Mouse (Mus musculus) embryonic facial prominence, embryonic 10.5 days (tissue): Measurements from ENCODE around the gene Ltb4r2. TPM values are rescaled to one million over a fixed set of nuclear protein-coding genes. Genes with fewer than 3 reads are reported as not detected.
A peak's percentile ranks its signal among the peaks of the same experiment; 100 is the strongest.

Experiments used
- DNase-seq: peaks from one replicate; pipeline ENCODE4 v3.0.0-alpha.2; 2017; ENCODE audit warnings: low spot score
- H3K27ac ChIP-seq: fragments of 300-500 bp; sonication (generic); replicated peaks from 2 replicates; pipeline ENCODE4 v1.5.1; 2016; ENCODE audit warnings: mild to moderate bottlenecking
- H3K27me3 ChIP-seq: fragments of 300-500 bp; sonication (generic); replicated peaks from 2 replicates; pipeline ENCODE4 v1.6.1; 2016; ENCODE audit warnings: low read depth, mild to moderate bottlenecking; ENCODE audit not compliant: poor library complexity, severe bottlenecking
- H3K36me3 ChIP-seq: fragments of 300-500 bp; sonication (generic); replicated peaks from 2 replicates; pipeline ENCODE4 v1.6.1; 2016; ENCODE audit warnings: mild to moderate bottlenecking, moderate library complexity
- H3K4me1 ChIP-seq: fragments of 300-500 bp; sonication (generic); 2 replicates; pipeline ENCODE4 v1.6.1; 2016
- H3K4me3 ChIP-seq: fragments of 300-500 bp; sonication (generic); 2 replicates; pipeline ENCODE4 v1.5.1; 2016; ENCODE audit warnings: mild to moderate bottlenecking, moderate library complexity
- H3K9me3 ChIP-seq: fragments of 300-500 bp; sonication (generic); 2 replicates; pipeline ENCODE4 v1.6.1; 2016; ENCODE audit warnings: mild to moderate bottlenecking
- WGBS: fragments of 180-500 bp; shearing (Covaris S2); methylation state at CpG from one replicate; pipeline ENCODE4 v1.1.7; 2016; 5-methylcytosine and 5-hydroxymethylcytosine counted together
- polyA plus RNA-seq: library from polyadenylated mRNA; unstranded; fragments of >200 nt; fragmentation: Nextera tagmentation; extraction: Ambion mirVana; gene quantifications from 2 replicates; pipeline ENCODE4 v1.2.1, GENCODE M21; 2016

The Ltb4r2 gene
- polyA plus RNA-seq, 1 experiment from 2014 or later, result 0.39 TPM

GRCm38 (mm10) chr14:55769087-55769703 is 8.0 kb downstream of the Ltb4r2 start:
- Histone ChIP-seq H3K36me3 (no peaks in the 10 kb centered on the region), H3K4me3 (no peak overlapping the region), H3K27me3 (peaks cover 87% of the 10 kb centered on the region), H3K27ac (no peak overlapping the region), H3K9me3 (no peaks in the 10 kb centered on the region), H3K4me1 (peaks cover 14% of the 10 kb centered on the region)
- DNase-seq, result no peak
- 74% methylated on average over 16 of the region's 16 CpGs for WGBS

GRCm38 (mm10) chr14:55776711-55777110 is 15.5 kb downstream of the Ltb4r2 start:
- 54% methylated on average over 7 of the region's 7 CpGs for WGBS
- peaks cover 17% of the 10 kb centered on the region for H3K36me3 ChIP-seq
- H3K4me3 ChIP-seq, result no peak overlapping the region
- peaks cover 27% of the 10 kb centered on the region for H3K4me1 ChIP-seq
- H3K27ac ChIP-seq, result no peak overlapping the region
- H3K9me3 ChIP-seq, result no peaks in the 10 kb centered on the region
- DNase-seq, result no peak
- peaks cover 44% of the 10 kb centered on the region for H3K27me3 ChIP-seq

GRCm38 (mm10) chr14:55777176-55777575 is 15.9 kb downstream of the Ltb4r2 start:
- 51% methylated on average over 3 of the region's 3 CpGs for WGBS
- peaks cover 17% of the 10 kb centered on the region for H3K36me3 ChIP-seq
- H3K27me3 ChIP-seq, result peaks cover 45% of the 10 kb centered on the region
- DNase-seq, result no peak
- H3K4me1 ChIP-seq, result peaks cover 31% of the 10 kb centered on the region
- H3K27ac ChIP-seq, result no peak overlapping the region
- H3K9me3 ChIP-seq, result no peaks in the 10 kb centered on the region
- no peak overlapping the region for H3K4me3 ChIP-seq

GRCm38 (mm10) chr14:55777806-55778205 is 16.6 kb downstream of the Ltb4r2 start:
- Histone ChIP-seq H3K4me1 (peaks cover 38% of the 10 kb centered on the region), H3K4me3 (no peak overlapping the region), H3K9me3 (no peaks in the 10 kb centered on the region), H3K27me3 (peaks cover 47% of the 10 kb centered on the region), H3K36me3 (peaks cover 17% of the 10 kb centered on the region), H3K27ac (no peak overlapping the region)
- no peak for DNase-seq
- 90% methylated on average over 11 of the region's 11 CpGs for WGBS

GRCm38 (mm10) chr14:55778686-55779085 is 17.5 kb downstream of the Ltb4r2 start:
- no peak overlapping the region for H3K4me3 ChIP-seq
- 91% methylated on average over 15 of the region's 15 CpGs for WGBS
- H3K9me3 ChIP-seq, result no peaks in the 10 kb centered on the region
- H3K4me1 ChIP-seq, result peaks cover 46% of the 10 kb centered on the region
- H3K36me3 ChIP-seq, result peaks cover 17% of the 10 kb centered on the region
- peaks cover 50% of the 10 kb centered on the region for H3K27me3 ChIP-seq
- DNase-seq, result no peak
- H3K27ac ChIP-seq, result no peak overlapping the region

GRCm38 (mm10) chr14:55779656-55780055 is 18.4 kb downstream of the Ltb4r2 start:
- peaks cover 57% of the 10 kb centered on the region for H3K27me3 ChIP-seq
- 63% methylated on average over 16 of the region's 16 CpGs for WGBS

GRCm38 (mm10) chr14:55780736-55781135 is 19.5 kb downstream of the Ltb4r2 start:
- Histone ChIP-seq H3K9me3 (no peaks in the 10 kb centered on the region), H3K4me1 (peaks cover 54% of the 10 kb centered on the region), H3K27ac (0 out of 2 replicates have a peak overlapping the region, but pooled peaks have one; percentile 45), H3K36me3 (peaks cover 13% of the 10 kb centered on the region), H3K4me3 (peak overlapping the region; percentile 41; the same call in 1 of the 2 replicates), H3K27me3 (peaks cover 62% of the 10 kb centered on the region)
- no peak for DNase-seq
- 83% methylated on average over 11 of the region's 11 CpGs for WGBS

More at GRCm38 (mm10) chr14:55779656-55780055, 18.4 kb downstream of the Ltb4r2 start:
- Histone ChIP-seq H3K4me1 (peaks cover 54% of the 10 kb centered on the region), H3K9me3 (no peaks in the 10 kb centered on the region), H3K27ac (no peak overlapping the region), H3K36me3 (peaks cover 17% of the 10 kb centered on the region), H3K4me3 (no peak overlapping the region)
- no peak for DNase-seq

GRCm38 (mm10) chr14:55781310-55781709 is 20.1 kb downstream of the Ltb4r2 start:
- WGBS, result 13% methylated on average over 14 of the region's 14 CpGs

GRCm38 (mm10) chr14:55782361-55782960 is 21.2 kb downstream of the Ltb4r2 start:
- no peak for DNase-seq
- Histone ChIP-seq H3K4me1 (peaks cover 40% of the 10 kb centered on the region), H3K27ac (peak overlapping the region; percentile 76), H3K36me3 (peaks cover 18% of the 10 kb centered on the region), H3K9me3 (no peaks in the 10 kb centered on the region), H3K4me3 (peak overlapping the region; percentile 60), H3K27me3 (peaks cover 79% of the 10 kb centered on the region)
- 41% methylated on average over 9 of the region's 9 CpGs for WGBS

More at GRCm38 (mm10) chr14:55781310-55781709, 20.1 kb downstream of the Ltb4r2 start:
- DNase-seq, result peak; percentile 77
- Histone ChIP-seq H3K36me3 (peaks cover 18% of the 10 kb centered on the region), H3K27me3 (peaks cover 67% of the 10 kb centered on the region), H3K27ac (peak overlapping the region; percentile 45; the same call in 1 of the 2 replicates), H3K4me3 (peak overlapping the region; percentile 41), H3K9me3 (no peaks in the 10 kb centered on the region), H3K4me1 (peaks cover 52% of the 10 kb centered on the region)

GRCm38 (mm10) chr14:55783171-55783957 is 22.1 kb downstream of the Ltb4r2 start:
- H3K4me1 ChIP-seq, result peaks cover 45% of the 10 kb centered on the region
- DNase-seq, result peak; percentile 63
- under 1% methylated on average over 31 of the region's 31 CpGs for WGBS
- H3K27ac ChIP-seq, result peak overlapping the region; percentile 79
- H3K27me3 ChIP-seq, result peaks cover 88% of the 10 kb centered on the region
- H3K36me3 ChIP-seq, result peaks cover 14% of the 10 kb centered on the region
- H3K9me3 ChIP-seq, result no peaks in the 10 kb centered on the region
- peak overlapping the region; percentile 60 for H3K4me3 ChIP-seq

GRCm38 (mm10) chr14:55783958-55784235 is 22.7 kb downstream of the Ltb4r2 start, which contains the start of gene Adcy4:
Gene Adcy4, minus strand, starts transcription at chr14:55784095.
- no peak for DNase-seq
- H3K4me3 ChIP-seq, result peak within 1 kb of the TSS; percentile 60
- H3K27ac ChIP-seq, result peak within 1 kb of the TSS; percentile 79
- 5% methylated on average over 13 of the region's 13 CpGs for WGBS
- peaks cover 93% of the 10 kb centered on the region for H3K27me3 ChIP-seq
- H3K36me3 ChIP-seq, result peaks cover 14% of the 10 kb centered on the region
- peaks cover 50% of the 10 kb centered on the region for H3K4me1 ChIP-seq
- H3K9me3 ChIP-seq, result no peaks in the 10 kb centered on the region

GRCm38 (mm10) chr14:55785195-55785594 is 24.0 kb downstream of the Ltb4r2 start:
- WGBS, result 25% methylated on average over 6 of the region's 6 CpGs
- peaks cover 98% of the 10 kb centered on the region for H3K27me3 ChIP-seq
- no peak for DNase-seq

More at GRCm38 (mm10) chr14:55785195-55785594, 24.0 kb downstream of the Ltb4r2 start:
- H3K36me3 ChIP-seq, result 0 out of 2 replicates have a peak, but pooled peaks cover 6% of the 10 kb centered on the region
- H3K27ac ChIP-seq, result no peak overlapping the region
- no peaks in the 10 kb centered on the region for H3K9me3 ChIP-seq
- peaks cover 51% of the 10 kb centered on the region for H3K4me1 ChIP-seq
- no peak overlapping the region for H3K4me3 ChIP-seq
